Mouse (Mus musculus): ENCODE data around the gene Cxcr4.

GRCm38 (mm10) chr1:128575096-128575495 is 17.0 kb downstream of the Cxcr4 start:
- TF ChIP-seq CTCF (IDR thresholded peaks at IDR 0.05; ENCODE audit: borderline replicate concordance, insufficient read depth, low read depth, low read length): no peak
- no peak for TF ChIP-seq POLR2A (IDR thresholded peaks at IDR 0.05; ENCODE audit: borderline replicate concordance, insufficient read depth, low read length)
